Mouse (Mus musculus) bone marrow macrophage, adult 2 months (primary cell): Measurements from ENCODE around the gene Elavl3.

Experiments used
- CTCF ChIP-seq: IDR thresholded peaks from 2 replicates; pipeline ENCODE4 v1.5.1; 2012; ENCODE audit warnings: low read depth, mild to moderate bottlenecking, low read length, moderate library complexity
- POLR2A ChIP-seq: IDR thresholded peaks from 2 replicates; pipeline ENCODE4 v1.6.1; 2012; ENCODE audit warnings: mild to moderate bottlenecking, low read depth, low read length, borderline replicate concordance

DNA sequence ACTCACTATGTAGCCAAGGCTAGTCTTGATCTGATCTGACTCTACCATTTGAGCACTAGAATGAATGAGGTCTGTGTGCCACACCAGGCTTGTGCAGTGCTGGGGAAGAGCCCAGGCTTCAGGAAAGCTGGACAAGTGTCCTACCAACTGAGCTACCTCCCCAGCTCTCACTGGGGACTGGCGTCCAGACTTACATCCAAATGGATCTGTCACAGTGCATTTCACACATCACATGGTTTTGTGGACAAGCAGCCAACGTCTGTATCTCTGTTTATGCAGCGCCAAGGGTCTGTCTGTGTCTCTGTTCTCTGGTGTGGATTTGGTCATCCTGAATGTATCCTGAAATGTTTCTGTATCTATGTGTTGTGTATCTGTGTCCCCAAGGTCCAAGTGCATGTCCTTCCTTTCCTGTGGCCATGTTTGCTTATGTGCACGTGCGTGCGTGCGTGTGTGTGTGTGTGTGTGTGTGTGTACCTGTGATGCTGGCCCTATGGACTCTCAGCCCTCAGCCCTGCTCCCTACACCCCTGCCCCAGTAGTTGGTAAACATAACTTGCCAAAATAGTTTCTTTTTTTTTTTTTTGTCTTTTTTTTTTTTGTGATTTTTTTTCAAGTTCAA, 34.5 kb downstream of the Elavl3 start:
- TF ChIP-seq CTCF (no peak), POLR2A (no peak)
